Mouse (Mus musculus) kidney, embryonic 15.5 days (tissue): ENCODE measurements around the gene Mapt. TPM values are rescaled to one million over a fixed set of nuclear protein-coding genes. Genes with fewer than 3 reads are reported as not detected.
A peak's percentile ranks its signal among the peaks of the same experiment; 100 is the strongest.

Source experiments
- ATAC-seq: fragments of 200-750 bp; cut with Nextera tagmentation; replicated peaks from 2 replicates; pipeline ENCODE4 v1.8.0; 2017; ENCODE audit warnings: moderate TSS enrichment; ENCODE audit not compliant: low FRiP score
- H3K27ac ChIP-seq: fragments of 300-500 bp; sonication (generic); 2 replicates; pipeline ENCODE4 v1.5.1; 2015; ENCODE audit warnings: mild to moderate bottlenecking, inconsistent platforms
- H3K27me3 ChIP-seq: fragments of 300-500 bp; sonication (generic); 2 replicates; pipeline ENCODE4 v1.6.1; 2015; ENCODE audit warnings: inconsistent platforms
- H3K36me3 ChIP-seq: fragments of 300-500 bp; sonication (generic); 2 replicates; pipeline ENCODE4 v1.6.1; 2015; ENCODE audit warnings: inconsistent platforms
- H3K4me1 ChIP-seq: fragments of 300-500 bp; sonication (generic); 2 replicates; pipeline ENCODE4 v1.6.1; 2015; ENCODE audit warnings: inconsistent platforms
- H3K4me2 ChIP-seq: fragments of 300-500 bp; sonication (generic); 2 replicates; pipeline ENCODE4 v1.6.1; 2015; ENCODE audit warnings: moderate library complexity, mild to moderate bottlenecking, inconsistent platforms
- H3K4me3 ChIP-seq: fragments of 300-500 bp; sonication (generic); replicated peaks from 2 replicates; pipeline ENCODE4 v1.5.1; 2015; ENCODE audit warnings: mild to moderate bottlenecking, inconsistent platforms
- H3K9ac ChIP-seq: fragments of 300-500 bp; sonication (generic); 2 replicates; pipeline ENCODE4 v1.6.1; 2015; ENCODE audit warnings: mild to moderate bottlenecking, inconsistent platforms
- H3K9me3 ChIP-seq: fragments of 300-500 bp; sonication (generic); replicated peaks from 2 replicates; pipeline ENCODE4 v1.6.1; 2016; ENCODE audit warnings: inconsistent platforms
- WGBS: fragments of 180-500 bp; shearing (Covaris S2); methylation state at CpG from one replicate; pipeline ENCODE4 v1.1.7; 2015; ENCODE audit warnings: mixed read lengths; 5-methylcytosine and 5-hydroxymethylcytosine counted together
- polyA plus RNA-seq: library from polyadenylated mRNA; unstranded; fragments of >200 nt; fragmentation: Nextera tagmentation; extraction: Ambion mirVana; gene quantifications from 2 replicates; pipeline ENCODE4 v1.2.1, GENCODE M21; 2015

The Mapt gene
- polyA plus RNA-seq, 1 experiment from 2014 or later: 13.6 TPM

DNA sequence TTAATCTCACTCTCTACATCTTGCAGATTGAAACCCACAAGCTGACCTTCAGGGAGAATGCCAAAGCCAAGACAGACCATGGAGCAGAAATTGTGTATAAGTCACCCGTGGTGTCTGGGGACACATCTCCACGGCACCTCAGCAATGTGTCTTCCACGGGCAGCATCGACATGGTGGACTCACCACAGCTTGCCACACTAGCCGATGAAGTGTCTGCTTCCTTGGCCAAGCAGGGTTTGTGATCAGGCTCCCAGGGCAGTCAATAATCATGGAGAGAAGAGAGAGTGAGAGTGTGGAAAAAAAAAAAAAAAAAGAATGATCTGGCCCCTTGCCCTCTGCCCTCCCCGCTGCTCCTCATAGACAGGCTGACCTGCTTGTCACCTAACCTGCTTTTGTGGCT lies 96.8 kb downstream of the Mapt start:
- Histone ChIP-seq H3K36me3 (peaks cover 16% of the 10 kb centered on the region), H3K27ac (no peak overlapping the region), H3K4me2 (no peak overlapping the region), H3K9ac (no peak overlapping the region), H3K4me1 (peaks cover 3% of the 10 kb centered on the region; the same call in 1 of the 2 replicates), H3K27me3 (no peaks in the 10 kb centered on the region), H3K4me3 (no peak overlapping the region), H3K9me3 (no peaks in the 10 kb centered on the region)
- ATAC-seq: no peak
- 85% methylated on average over 6 of the region's 6 CpGs for WGBS

- H3K9ac ChIP-seq: no peak overlapping the region
- H3K27me3 ChIP-seq: no peaks in the 10 kb centered on the region
- H3K27ac ChIP-seq: no peak overlapping the region
- H3K9me3 ChIP-seq: no peaks in the 10 kb centered on the region
- H3K4me2 ChIP-seq: no peak overlapping the region
- no peak for ATAC-seq
- H3K4me1 ChIP-seq: peaks cover 3% of the 10 kb centered on the region; the same call in 1 of the 2 replicates
- H3K36me3 ChIP-seq: peaks cover 27% of the 10 kb centered on the region
- WGBS: 68% methylated on average over 11 of the region's 11 CpGs
- no peak overlapping the region for H3K4me3 ChIP-seq
These were observed 98.2 kb downstream of the Mapt start for GRCm38 (mm10) chr11:104329185-104329926.

DNA sequence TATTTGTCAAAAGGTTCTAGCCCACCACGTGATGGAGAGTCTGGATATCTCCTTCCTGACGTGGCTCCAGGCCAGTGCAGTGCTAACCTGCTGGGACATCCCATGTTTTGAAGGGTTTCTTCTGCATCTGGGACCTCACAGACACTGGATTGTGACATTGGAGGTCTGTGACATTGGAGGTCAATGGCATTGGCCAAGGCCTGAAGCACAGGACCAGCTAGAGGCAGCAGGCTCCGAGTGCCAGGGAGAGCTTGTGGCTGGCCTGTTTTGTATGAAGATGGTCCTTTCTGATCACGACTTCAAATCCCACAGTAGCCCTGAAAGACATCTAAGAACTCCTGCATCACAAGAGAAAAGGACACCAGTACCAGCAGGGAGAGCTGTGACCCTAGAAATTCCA lies 99.0 kb downstream of the Mapt start:
- H3K4me3 ChIP-seq: no peak overlapping the region
- no peaks in the 10 kb centered on the region for H3K27me3 ChIP-seq
- peaks cover 3% of the 10 kb centered on the region; the same call in 1 of the 2 replicates for H3K4me1 ChIP-seq
- peaks cover 35% of the 10 kb centered on the region for H3K36me3 ChIP-seq
- H3K9me3 ChIP-seq: no peaks in the 10 kb centered on the region
- H3K27ac ChIP-seq: no peak overlapping the region
- 76% methylated on average over 4 of the region's 4 CpGs for WGBS
- H3K9ac ChIP-seq: no peak overlapping the region
- no peak for ATAC-seq
- no peak overlapping the region for H3K4me2 ChIP-seq

GRCm38 (mm10) chr11:104331208-104331607 lies 100.0 kb downstream of the Mapt start:
- Histone ChIP-seq H3K9ac (no peak overlapping the region), H3K36me3 (peaks cover 46% of the 10 kb centered on the region), H3K27ac (no peak overlapping the region), H3K9me3 (no peaks in the 10 kb centered on the region), H3K4me2 (no peak overlapping the region), H3K4me1 (peaks cover 3% of the 10 kb centered on the region; the same call in 1 of the 2 replicates), H3K27me3 (no peaks in the 10 kb centered on the region), H3K4me3 (no peak overlapping the region)
- 87% methylated on average over 3 of the region's 3 CpGs for WGBS
- no peak for ATAC-seq

DNA sequence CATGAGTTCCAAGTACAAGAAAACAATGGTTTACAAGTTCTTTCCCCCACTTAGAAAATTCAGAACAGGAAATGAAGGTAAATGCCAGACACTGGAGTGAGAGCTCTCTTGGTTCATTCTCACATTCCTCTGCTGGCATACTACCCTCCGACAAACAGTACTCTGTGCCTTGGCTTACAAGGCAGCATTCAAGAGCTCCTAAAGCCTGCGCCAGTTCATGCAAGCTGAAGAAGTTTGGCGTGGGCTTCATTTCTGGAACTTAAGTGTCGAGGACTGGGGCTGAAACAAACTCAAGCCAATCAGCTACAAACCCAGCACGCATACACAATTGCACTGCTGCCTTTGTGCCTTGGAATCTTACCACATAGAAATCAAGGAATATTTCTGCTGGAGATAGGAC lies 100.9 kb downstream of the Mapt start:
- no peak overlapping the region for H3K9ac ChIP-seq
- H3K27ac ChIP-seq: no peak overlapping the region
- 93% methylated on average over 5 of the region's 5 CpGs for WGBS
- peaks cover 3% of the 10 kb centered on the region; the same call in 1 of the 2 replicates for H3K4me1 ChIP-seq
- ATAC-seq: no peak
- peaks cover 53% of the 10 kb centered on the region for H3K36me3 ChIP-seq
- H3K27me3 ChIP-seq: no peaks in the 10 kb centered on the region
- no peaks in the 10 kb centered on the region for H3K9me3 ChIP-seq
- H3K4me2 ChIP-seq: no peak overlapping the region
- H3K4me3 ChIP-seq: no peak overlapping the region

DNA sequence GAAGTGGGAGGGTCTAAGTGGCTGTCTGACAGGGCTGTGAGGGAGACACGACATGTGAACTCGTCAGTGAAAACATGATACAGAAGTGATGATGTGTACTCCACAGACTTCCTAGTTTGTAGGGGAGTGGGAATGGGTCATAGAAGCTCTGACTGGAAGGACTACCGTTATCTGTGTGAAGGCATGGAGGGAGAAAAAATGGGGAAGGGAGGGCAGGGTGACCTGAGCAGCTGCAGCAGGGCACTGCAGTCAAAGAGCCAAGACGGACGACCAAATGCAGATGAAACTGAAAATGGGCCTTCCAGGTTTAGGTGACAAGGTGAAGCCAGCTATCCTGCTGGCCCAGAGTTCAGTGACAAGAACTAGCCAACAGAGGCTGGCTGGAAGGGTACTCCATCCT lies 102.9 kb downstream of the Mapt start:
- 75% methylated on average over 5 of the region's 5 CpGs for WGBS

DNA sequence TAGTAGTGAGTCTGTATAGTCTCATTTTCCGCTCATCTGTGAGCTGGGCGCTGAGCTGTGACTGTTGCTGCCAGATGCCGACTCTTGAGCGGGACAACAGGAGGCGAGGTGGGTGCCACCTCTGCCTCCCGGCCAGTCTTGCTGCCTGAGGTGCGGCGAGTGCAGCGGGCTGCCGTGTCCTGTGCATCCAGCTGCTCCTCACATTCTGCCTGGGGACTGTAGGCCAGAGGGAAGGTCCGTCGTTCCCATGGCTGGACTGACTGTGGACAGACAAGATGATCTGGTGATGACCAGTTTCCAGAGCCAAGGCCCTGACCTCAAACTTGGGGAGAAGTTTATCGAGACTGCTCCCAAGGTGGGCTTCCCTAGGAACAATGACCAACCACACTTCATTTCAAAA lies 103.8 kb downstream of the Mapt start:
- Histone ChIP-seq H3K36me3 (peaks cover 82% of the 10 kb centered on the region), H3K4me3 (no peak overlapping the region), H3K4me2 (no peak overlapping the region), H3K4me1 (no peaks in the 10 kb centered on the region), H3K27ac (no peak overlapping the region), H3K9ac (no peak overlapping the region), H3K9me3 (no peaks in the 10 kb centered on the region), H3K27me3 (no peaks in the 10 kb centered on the region)
- WGBS: 79% methylated on average over 13 of the region's 13 CpGs
- no peak for ATAC-seq

More for the DNA sequence above, 102.9 kb downstream of the Mapt start:
- H3K4me3 ChIP-seq: no peak overlapping the region
- no peaks in the 10 kb centered on the region for H3K27me3 ChIP-seq
- H3K36me3 ChIP-seq: peaks cover 73% of the 10 kb centered on the region
- no peak overlapping the region for H3K4me2 ChIP-seq
- no peak for ATAC-seq
- H3K4me1 ChIP-seq: no peaks in the 10 kb centered on the region
- no peak overlapping the region for H3K27ac ChIP-seq
- no peak overlapping the region for H3K9ac ChIP-seq
- no peaks in the 10 kb centered on the region for H3K9me3 ChIP-seq

DNA sequence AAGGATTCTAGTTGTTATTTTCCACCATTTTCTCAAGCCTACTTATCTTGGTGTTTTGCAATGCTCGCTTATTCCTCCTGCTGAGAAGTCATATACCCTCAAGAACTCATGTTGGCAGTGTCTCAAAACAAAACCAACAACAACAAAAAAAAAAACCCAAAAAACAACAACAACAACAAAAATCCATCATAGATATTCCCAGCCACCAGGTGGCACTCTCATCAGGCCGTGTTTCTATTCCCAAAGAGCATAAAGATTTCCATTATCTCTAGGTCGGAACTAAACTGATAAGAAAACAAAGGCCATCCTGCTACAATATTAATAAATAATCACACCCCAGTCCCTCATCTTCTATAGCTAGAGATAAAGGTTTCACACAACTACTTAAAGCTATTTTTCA lies 115.7 kb downstream of the Mapt start:
- H3K9me3 ChIP-seq: no peaks in the 10 kb centered on the region
- H3K27me3 ChIP-seq: no peaks in the 10 kb centered on the region
- no peak overlapping the region for H3K27ac ChIP-seq
- WGBS: 71% methylated on average over 3 of the region's 3 CpGs
- no peak overlapping the region for H3K4me3 ChIP-seq
- H3K4me2 ChIP-seq: no peak overlapping the region
- ATAC-seq: no peak
- H3K36me3 ChIP-seq: peaks cover 83% of the 10 kb centered on the region
- no peaks in the 10 kb centered on the region for H3K4me1 ChIP-seq
- H3K9ac ChIP-seq: no peak overlapping the region

DNA sequence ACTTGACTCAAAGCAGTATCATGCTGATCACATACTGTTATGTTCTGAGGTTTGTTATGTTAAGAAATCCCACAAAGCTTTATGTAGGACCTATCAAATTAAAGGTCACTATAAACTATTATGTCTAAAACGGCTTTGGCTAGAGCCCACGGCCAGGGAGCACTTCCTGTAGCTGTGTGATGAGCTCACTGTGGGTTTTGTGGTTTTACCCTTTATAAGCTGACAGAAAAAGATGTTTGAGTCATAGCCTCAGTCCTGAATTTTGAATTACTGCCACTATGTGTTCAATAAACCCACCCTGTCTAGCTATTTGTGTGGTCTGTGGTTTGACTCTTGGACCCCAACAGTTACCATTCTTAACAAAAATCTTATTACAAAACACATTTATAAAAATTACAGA lies 130.6 kb downstream of the Mapt start:
- Histone ChIP-seq H3K36me3 (peaks cover 51% of the 10 kb centered on the region), H3K4me2 (no peak overlapping the region), H3K4me1 (no peaks in the 10 kb centered on the region), H3K27me3 (no peaks in the 10 kb centered on the region), H3K9ac (no peak overlapping the region), H3K9me3 (no peaks in the 10 kb centered on the region), H3K4me3 (no peak overlapping the region), H3K27ac (no peak overlapping the region)
- WGBS: 47% methylated on average over 2 of the region's 2 CpGs
- no peak for ATAC-seq

- H3K36me3 ChIP-seq: peaks cover 50% of the 10 kb centered on the region
- no peaks in the 10 kb centered on the region for H3K9me3 ChIP-seq
- H3K4me2 ChIP-seq: no peak overlapping the region
- H3K4me1 ChIP-seq: no peaks in the 10 kb centered on the region
- no peak overlapping the region for H3K9ac ChIP-seq
- no peak overlapping the region for H3K27ac ChIP-seq
- H3K4me3 ChIP-seq: no peak overlapping the region
- 90% methylated on average over 1 of the region's 1 CpGs for WGBS
- no peaks in the 10 kb centered on the region for H3K27me3 ChIP-seq
- ATAC-seq: no peak
These were observed 131.5 kb downstream of the Mapt start for GRCm38 (mm10) chr11:104362704-104363103.

- Histone ChIP-seq H3K27ac (0 out of 2 replicates have a peak overlapping the region, but pooled peaks have one; percentile 45), H3K27me3 (no peaks in the 10 kb centered on the region), H3K4me2 (no peak overlapping the region), H3K9me3 (no peaks in the 10 kb centered on the region), H3K4me3 (no peak overlapping the region), H3K9ac (no peak overlapping the region), H3K36me3 (peaks cover 63% of the 10 kb centered on the region), H3K4me1 (no peaks in the 10 kb centered on the region)
- no peak for ATAC-seq
- 97% methylated on average over 2 of the region's 2 CpGs for WGBS
These were observed 132.8 kb downstream of the Mapt start for GRCm38 (mm10) chr11:104363823-104364600.

DNA sequence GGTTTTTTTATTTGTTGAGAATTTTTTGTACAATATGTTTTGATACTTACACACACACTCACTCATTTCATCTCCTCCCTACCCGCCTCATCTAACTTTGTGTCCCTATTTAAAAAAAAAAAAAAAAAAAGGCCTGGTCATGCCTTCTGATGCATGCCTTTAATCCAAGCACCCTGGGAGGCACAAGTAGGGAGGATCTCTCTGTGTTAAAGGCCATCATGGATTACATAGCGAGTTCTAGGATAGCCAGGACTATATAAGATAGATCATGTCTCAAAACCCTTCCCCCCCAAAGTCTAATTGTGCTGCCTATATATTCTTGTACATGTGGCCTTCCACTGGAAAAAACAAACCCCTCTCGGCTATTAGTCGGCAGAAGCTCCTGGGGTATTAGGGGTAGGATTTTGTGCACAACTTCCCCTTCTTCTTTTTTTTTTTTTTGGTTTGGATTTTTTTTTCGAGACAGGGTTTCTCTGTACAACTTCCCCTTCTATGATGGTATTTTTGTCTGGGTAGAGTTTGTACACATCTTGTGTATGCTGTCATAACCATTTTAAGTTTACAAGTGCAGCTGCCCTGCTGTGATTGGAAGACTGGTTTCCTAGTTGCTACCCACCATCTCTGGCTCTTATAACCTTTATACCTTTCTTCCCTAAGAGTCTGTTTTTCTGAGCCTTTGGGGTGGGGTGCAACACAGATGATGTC lies 136.4 kb downstream of the Mapt start:
- Histone ChIP-seq H3K4me2 (no peak overlapping the region), H3K9me3 (no peaks in the 10 kb centered on the region), H3K36me3 (peaks cover 54% of the 10 kb centered on the region), H3K27ac (no peak overlapping the region), H3K4me1 (no peaks in the 10 kb centered on the region), H3K9ac (no peak overlapping the region), H3K27me3 (no peaks in the 10 kb centered on the region), H3K4me3 (no peak overlapping the region)
- no peak for ATAC-seq
- WGBS: 86% methylated on average over 5 of the region's 5 CpGs
